8 mouse cellular contexts compared by ENCODE assay signal in the genomic region with DNA sequence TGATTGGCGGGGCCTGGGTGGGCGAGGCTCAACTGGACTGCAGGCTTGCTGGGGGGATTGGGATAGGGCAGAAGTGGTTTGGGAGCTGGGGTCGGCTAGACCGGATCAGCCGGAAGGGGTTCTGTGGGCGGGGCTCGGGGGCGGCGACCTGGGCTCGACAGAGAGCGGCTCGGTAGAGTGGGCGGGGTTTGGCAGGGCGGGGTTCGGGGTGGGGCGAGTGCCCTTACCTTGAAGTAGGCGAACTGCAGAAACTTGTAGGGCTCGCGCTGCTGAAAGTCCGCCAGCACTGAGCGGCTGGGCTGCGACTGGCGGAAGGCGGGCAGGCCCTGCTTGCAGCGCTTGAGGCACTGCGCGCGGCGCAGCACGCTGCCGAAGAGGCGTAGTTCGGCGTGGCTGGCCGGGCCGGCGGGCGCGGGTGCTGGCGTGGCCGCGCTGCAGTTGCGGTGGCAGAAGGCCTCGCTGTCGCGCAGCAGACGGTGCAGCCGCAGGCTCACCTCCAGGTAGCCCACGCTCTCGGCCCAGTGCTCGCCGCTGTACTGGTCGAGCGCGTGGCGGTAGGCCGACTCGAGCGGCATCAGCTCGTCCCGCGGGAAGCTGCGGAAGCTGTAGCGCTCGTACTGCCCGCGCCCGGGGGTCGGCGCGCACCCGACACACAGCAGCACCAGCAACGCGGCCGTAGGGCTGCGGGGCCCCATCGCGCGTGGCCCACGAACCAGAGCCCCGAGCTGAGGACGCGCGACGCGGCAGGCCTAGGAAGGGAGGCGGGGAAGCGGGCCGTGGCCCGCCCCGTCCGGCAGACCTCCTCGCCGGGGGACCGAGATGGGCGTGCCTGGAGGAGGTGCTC. TPM values are rescaled to one million over a fixed set of nuclear protein-coding genes. Genes with fewer than 3 reads are reported as not detected.
DNase-seq lines count a peak whose midpoint lies in the region; ATAC-seq and TF ChIP-seq lines count a peak whose summit lies in the region.

A gene (minus strand): TSS at position 771 of the 844 bp plus-strand sequence.

- H3K79me2 ChIP-seq in CH12.LX (replicated peaks; ENCODE audit: control insufficient read depth, extremely low read depth, insufficient read depth, poor library complexity, severe bottlenecking) = no peaks in the 10 kb centered on the region

- peak; percentile 78 for ATAC-seq in embryonic facial prominence, embryonic 13.5 days (ENCODE audit: insufficient number of reproducible peaks, insufficient read depth, low FRiP score, low TSS enrichment, low read depth)
- peak; percentile 73 for ATAC-seq in liver, postnatal 0 days
- peak; percentile 75 for ATAC-seq in neural tube, embryonic 13.5 days (ENCODE audit: low read depth)

- in situ Hi-C loops in CH12.LX (cut with MboI; ENCODE audit: low pct_ligation_motif_present, low pct_unique_long_range_greater_than_20kb, low sequenced_read_pairs) = loop anchor here (10.0 kb wide), 2 partner anchors 55 to 395 kb away; a partner anchor contains a TSS

- peaks cover 5 to 30% of the 10 kb centered on the region in 2 experiments for H3K4me1 ChIP-seq in CH12.LX (ENCODE audit: control insufficient read depth in 1 of 2, insufficient read depth in 2 of 2)
- H3K4me1 ChIP-seq in embryonic facial prominence, embryonic 13.5 days = peaks cover 16% of the 10 kb centered on the region
- peaks cover 40% of the 10 kb centered on the region for H3K4me1 ChIP-seq in heart, embryonic 10.5 days
- peaks cover 11% of the 10 kb centered on the region for H3K4me1 ChIP-seq in liver, postnatal 0 days (ENCODE audit: insufficient read depth)
- H3K4me1 ChIP-seq in neural tube, embryonic 13.5 days (replicated peaks) = peaks cover 7% of the 10 kb centered on the region

- TF ChIP-seq CTCF in CH12.LX (conservative IDR thresholded peaks at IDR 0.05 in 1 of 2, IDR thresholded peaks at IDR 0.05 in 1 of 2; ENCODE audit: low read depth in 2 of 2, low read length in 2 of 2) = no peak
- no peak for TF ChIP-seq CTCF in liver, postnatal 0 days (IDR thresholded peaks at IDR 0.05; ENCODE audit: low read depth)

- no peaks in the 10 kb centered on the region for H3K27me3 ChIP-seq in CH12.LX (replicated peaks)
- no peaks in the 10 kb centered on the region for H3K27me3 ChIP-seq in embryonic facial prominence, embryonic 13.5 days
- H3K27me3 ChIP-seq in heart, embryonic 10.5 days (ENCODE audit: insufficient read depth, poor library complexity, severe bottlenecking) = no peaks in the 10 kb centered on the region
- no peaks in the 10 kb centered on the region for H3K27me3 ChIP-seq in liver, postnatal 0 days (ENCODE audit: insufficient read depth, low read length)
- peaks cover 3% of the 10 kb centered on the region for H3K27me3 ChIP-seq in neural tube, embryonic 13.5 days

- H3K27ac ChIP-seq in CH12.LX (ENCODE audit: insufficient read depth, low read depth) = peak within 1 kb of the TSS; percentile 85
- H3K27ac ChIP-seq in embryonic facial prominence, embryonic 13.5 days = peak within 1 kb of the TSS; percentile 95
- H3K27ac ChIP-seq in heart, embryonic 10.5 days = peak within 1 kb of the TSS; percentile 96
- peak within 1 kb of the TSS; percentile 30; the same call in 1 of the 2 replicates for H3K27ac ChIP-seq in liver, postnatal 0 days (ENCODE audit: low read depth)
- peak within 1 kb of the TSS; percentile 33; the same call in 1 of the 2 replicates for H3K27ac ChIP-seq in neural tube, embryonic 13.5 days (replicated peaks)

- peak; percentile 84 for DNase-seq in CH12.LX (ENCODE audit: extremely low read depth)
- DNase-seq in adrenal gland, postnatal 25 days = peak; percentile 79
- peak; percentile 94 for DNase-seq in heart, embryonic 10.5 days (ENCODE audit: low spot score)
- peak; percentile 73 for DNase-seq in kidney, adult 9 months
- peak; percentile 81 for DNase-seq in liver, postnatal 0 days
- DNase-seq in thymus, postnatal 0 days (ENCODE audit: low spot score) = peak; percentile 76

- H3K4me2 ChIP-seq in CH12.LX (ENCODE audit: insufficient read depth, low read depth, poor library complexity, severe bottlenecking) = peak within 1 kb of the TSS; percentile 52
- H3K4me2 ChIP-seq in embryonic facial prominence, embryonic 13.5 days = peak within 1 kb of the TSS; percentile 75
- H3K4me2 ChIP-seq in liver, postnatal 0 days (ENCODE audit: low read depth, low read length) = peak within 1 kb of the TSS; percentile 95
- H3K4me2 ChIP-seq in neural tube, embryonic 13.5 days = peak within 1 kb of the TSS; percentile 87

- TF ChIP-seq EP300 in CH12.LX (IDR thresholded peaks at IDR 0.05; ENCODE audit: low read length) = no peak
- TF ChIP-seq EP300 in liver, postnatal 0 days (IDR thresholded peaks at IDR 0.05; ENCODE audit: low read depth) = no peak

- under 1% methylated on average over 95 of the region's 96 CpGs for WGBS in embryonic facial prominence, embryonic 13.5 days
- WGBS in heart, embryonic 10.5 days = 1% methylated on average over 96 of the region's 96 CpGs
- 2% methylated on average over 72 of the region's 96 CpGs for WGBS in liver, postnatal 0 days (ENCODE audit: insufficient replicate concordance)
- WGBS in neural tube, embryonic 13.5 days = under 1% methylated on average over 92 of the region's 96 CpGs

- H3K9ac ChIP-seq in CH12.LX (ENCODE audit: insufficient read depth, low read depth) = peak within 1 kb of the TSS; percentile 77
- H3K9ac ChIP-seq in embryonic facial prominence, embryonic 13.5 days = peak within 1 kb of the TSS; percentile 94
- H3K9ac ChIP-seq in liver, postnatal 0 days (replicated peaks) = peak within 1 kb of the TSS; percentile 67
- peak within 1 kb of the TSS; percentile 81 for H3K9ac ChIP-seq in neural tube, embryonic 13.5 days

- no peak for TF ChIP-seq RAD21 in CH12.LX (IDR thresholded peaks at IDR 0.05; ENCODE audit: low read depth, low read length)

- TF ChIP-seq POLR2A in CH12.LX (IDR thresholded peaks at IDR 0.05; ENCODE audit: low read depth, low read length) = peak; percentile 84

- dilution Hi-C loops in CH12.LX (cut with MboI; ENCODE audit: extremely low pct_ligation_motif_present, extremely low pct_unique_long_range_greater_than_20kb, low sequenced_read_pairs) = no loop called here

- H3K4me3 ChIP-seq in CH12.LX (replicated peaks in 1 of 3; ENCODE audit: low read depth in 2 of 3, low read length in 2 of 3, poor library complexity in 1 of 3) = peak within 1 kb of the TSS; percentile 51 to 100 (median 92)
- H3K4me3 ChIP-seq in embryonic facial prominence, embryonic 13.5 days = peak within 1 kb of the TSS; percentile 85
- H3K4me3 ChIP-seq in heart, embryonic 10.5 days = peak within 1 kb of the TSS; percentile 93
- peak within 1 kb of the TSS; percentile 65 for H3K4me3 ChIP-seq in liver, postnatal 0 days (ENCODE audit: low read depth, low read length)
- H3K4me3 ChIP-seq in neural tube, embryonic 13.5 days = peak within 1 kb of the TSS; percentile 71

- H3K9me3 ChIP-seq in CH12.LX (replicated peaks; ENCODE audit: low read length) = no peaks in the 10 kb centered on the region
- H3K9me3 ChIP-seq in embryonic facial prominence, embryonic 13.5 days = no peaks in the 10 kb centered on the region
- no peaks in the 10 kb centered on the region for H3K9me3 ChIP-seq in heart, embryonic 10.5 days
- no peaks in the 10 kb centered on the region for H3K9me3 ChIP-seq in liver, postnatal 0 days (ENCODE audit: low read length)
- H3K9me3 ChIP-seq in neural tube, embryonic 13.5 days = no peaks in the 10 kb centered on the region

- peaks cover 7 to 32% of the 10 kb centered on the region in 2 experiments for H3K36me3 ChIP-seq in CH12.LX (replicated peaks in 1 of 2; ENCODE audit: control insufficient read depth in 1 of 2, insufficient read depth in 1 of 2, low read length in 1 of 2)
- H3K36me3 ChIP-seq in embryonic facial prominence, embryonic 13.5 days = peaks cover 14% of the 10 kb centered on the region
- H3K36me3 ChIP-seq in heart, embryonic 10.5 days = peaks cover 9% of the 10 kb centered on the region; the same call in 1 of the 2 replicates
- no peaks in the 10 kb centered on the region for H3K36me3 ChIP-seq in liver, postnatal 0 days (replicated peaks; ENCODE audit: insufficient read depth, low read length)
- no peaks in the 10 kb centered on the region for H3K36me3 ChIP-seq in neural tube, embryonic 13.5 days

TF ChIP-seq in CH12.LX, 34 proteins besides CTCF, POLR2A, EP300 and RAD21 (continues in another document):
- no peak for TF ChIP-seq MAFK (IDR thresholded peaks at IDR 0.05; ENCODE audit: insufficient replicate concordance, low read length)
- TF ChIP-seq CHD2 (IDR thresholded peaks at IDR 0.05; ENCODE audit: low read length) = no peak
- peak; percentile 70; the same call in 1 of the 2 replicates for TF ChIP-seq UBTF (IDR thresholded peaks at IDR 0.05; ENCODE audit: low read depth, low read length)
- TF ChIP-seq MAX (IDR thresholded peaks at IDR 0.05; ENCODE audit: low read length) = peak; percentile 24; the same call in 1 of the 2 replicates
- TF ChIP-seq NELFE (IDR thresholded peaks at IDR 0.05; ENCODE audit: low read depth, low read length) = peak; percentile 68
- no peak for TF ChIP-seq MYC (IDR thresholded peaks at IDR 0.05; ENCODE audit: low read depth, low read length)
- peak; percentile 65; the same call in 1 of the 2 replicates for TF ChIP-seq SIN3A (IDR thresholded peaks at IDR 0.05; ENCODE audit: low read length)
- TF ChIP-seq E2F4 (IDR thresholded peaks at IDR 0.05; ENCODE audit: insufficient replicate concordance, low read depth, low read length) = no peak
- peak; percentile 84 for TF ChIP-seq MXI1 (IDR thresholded peaks at IDR 0.05; ENCODE audit: low read depth, low read length)
- peak; percentile 6; the same call in 1 of the 2 replicates for TF ChIP-seq MEF2A (IDR thresholded peaks at IDR 0.05; ENCODE audit: borderline replicate concordance, low read depth, low read length)
- TF ChIP-seq ZMIZ1 (IDR thresholded peaks at IDR 0.05; ENCODE audit: low read depth, low read length) = peak; percentile 79
- peak; percentile 55; the same call in 1 of the 2 replicates for TF ChIP-seq TCF12 (IDR thresholded peaks at IDR 0.05; ENCODE audit: low read depth, low read length)
- 0 out of 2 replicates have a peak, but pooled peaks have one; percentile 42 for TF ChIP-seq TBP (conservative IDR thresholded peaks at IDR 0.05; ENCODE audit: low read depth, low read length)
- no peak for TF ChIP-seq HCFC1 (IDR thresholded peaks at IDR 0.05; ENCODE audit: low read depth, low read length)

RNA-seq across cellular contexts. Expression of the gene that starts here (rescaled TPM):
- total RNA-seq in CH12.LX (2012; rRNA removed) = 13.8 and 17.8 TPM in 2 replicates
- total RNA-seq in CH12.LX (2014; rRNA removed) = 19.2 and 20.6 TPM in 2 replicates
- 25.2 and 27.7 TPM in 2 replicates for polyA plus RNA-seq in CH12.LX (2012; ENCODE audit: insufficient read length, low read depth)
- total RNA-seq in adrenal gland, postnatal 25 days (2021) = 99.2 and 103 TPM in 2 replicates
- polyA plus RNA-seq in embryonic facial prominence, embryonic 13.5 days (2015; fragmentation: Nextera tagmentation; extraction: Ambion mirVana) = 131 and 154 TPM in 2 replicates
- polyA plus RNA-seq in heart, embryonic 10.5 days (2016; fragmentation: Nextera tagmentation; extraction: Ambion mirVana) = 92.4 and 124 TPM in 2 replicates
- 19.9 and 20.1 TPM in 2 replicates for polyA plus RNA-seq in liver, postnatal 0 days (2015; fragmentation: Nextera tagmentation; extraction: Ambion mirVana)
- polyA plus RNA-seq in neural tube, embryonic 13.5 days (2015; fragmentation: Nextera tagmentation; extraction: Ambion mirVana) = 34.2 and 42.7 TPM in 2 replicates
- 28.3 and 29.5 TPM in 2 replicates for polyA plus RNA-seq in thymus, postnatal 0 days (2015; fragmentation: Nextera tagmentation; extraction: Ambion mirVana)

Comparison
In these comparisons a context has a peak if more than half of its experiments do, and no peak if none do; other contexts are left out.
1. Peak in every context shown above with its lines: DNase-seq, ATAC-seq, H3K4me3 ChIP-seq and H3K27ac ChIP-seq.
2. H3K27ac ChIP-seq: peak in every context shown above with its lines; median percentile 96 in heart, embryonic 10.5 days; 95 in embryonic facial prominence, embryonic 13.5 days; 85 in CH12.LX; 33 in neural tube, embryonic 13.5 days; 30 in liver, postnatal 0 days.